Mouse (Mus musculus): ENCODE data around the gene Jup. TPM values are rescaled to one million over a fixed set of nuclear protein-coding genes. Genes with fewer than 3 reads are reported as not detected.
A peak's percentile ranks its signal among the peaks of the same experiment; 100 is the strongest.

Gene Jup
- polyA plus RNA-seq, 1 experiment from 2014 or later: 165 TPM

DNA sequence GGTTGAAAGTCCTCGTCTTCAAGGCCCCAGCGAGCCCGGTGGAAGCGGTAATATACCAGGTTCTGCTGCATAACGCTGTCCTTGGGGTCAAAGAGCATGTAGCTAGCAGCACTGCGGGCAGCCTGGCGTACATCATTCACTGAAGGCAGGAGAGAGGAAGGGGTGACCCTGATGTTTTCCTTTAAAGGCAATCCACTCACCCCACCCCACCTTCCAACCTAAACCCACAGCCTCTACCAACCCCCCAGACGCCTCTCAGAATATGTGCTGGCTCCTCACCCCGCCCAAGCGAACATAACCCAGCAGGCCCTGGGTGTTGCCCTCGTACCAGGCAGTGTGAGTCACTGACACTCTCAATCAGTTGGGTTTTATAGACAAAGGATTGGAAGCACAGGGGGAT, 14.2 kb upstream of the Jup start:
- Histone ChIP-seq H3K27ac (ENCODE audit: low read length) (peak overlapping the region; percentile 54), H3K36me3 (ENCODE audit: control insufficient read depth, insufficient read depth, low read length) (no peaks in the 10 kb centered on the region), H3K27me3 (replicated peaks; ENCODE audit: control insufficient read depth, insufficient read depth, low read length) (no peaks in the 10 kb centered on the region), H3K4me1 (ENCODE audit: control insufficient read depth, insufficient read depth, low read length) (peaks cover 35% of the 10 kb centered on the region), H3K4me3 (ENCODE audit: low read length) (no peak overlapping the region; the same call in 1 of the 2 replicates), H3K9ac (ENCODE audit: low read depth, low read length) (peak overlapping the region; percentile 90), H3K9me3 (ENCODE audit: control insufficient read depth, low read length) (no peaks in the 10 kb centered on the region), H3K4me2 (ENCODE audit: low read depth, low read length) (peak overlapping the region; percentile 85)
- 37% methylated on average over 11 of the region's 11 CpGs for WGBS
- ATAC-seq: peak; percentile 29

DNA sequence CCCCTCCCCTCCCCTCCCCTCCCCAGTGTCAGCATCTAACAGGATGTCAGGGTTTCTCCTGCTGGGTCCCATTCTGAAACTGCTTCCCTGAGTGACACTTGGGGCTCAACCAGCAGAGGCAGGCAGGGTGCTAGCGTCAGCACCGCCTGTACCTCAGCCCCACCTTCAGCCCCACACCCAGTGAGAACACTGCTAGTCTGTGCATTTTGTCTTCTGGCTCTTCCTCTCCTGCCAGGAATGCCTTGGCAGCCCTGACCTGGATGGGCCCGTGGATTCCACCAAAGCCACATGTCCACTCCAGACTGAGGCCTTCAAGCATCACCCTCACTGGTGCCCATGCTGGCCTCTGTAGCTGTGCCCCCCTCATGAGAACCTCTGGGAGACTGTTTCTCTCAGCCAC, 12.1 kb upstream of the Jup start:
- H3K4me3 ChIP-seq (ENCODE audit: low read length): no peak overlapping the region
- H3K9me3 ChIP-seq (ENCODE audit: control insufficient read depth, low read length): no peaks in the 10 kb centered on the region
- H3K4me1 ChIP-seq (ENCODE audit: control insufficient read depth, insufficient read depth, low read length): peaks cover 29% of the 10 kb centered on the region
- no peaks in the 10 kb centered on the region for H3K27me3 ChIP-seq (replicated peaks; ENCODE audit: control insufficient read depth, insufficient read depth, low read length)
- 63% methylated on average over 3 of the region's 3 CpGs for WGBS
- H3K4me2 ChIP-seq (ENCODE audit: low read depth, low read length): no peak overlapping the region
- no peak for ATAC-seq
- H3K27ac ChIP-seq (ENCODE audit: low read length): no peak overlapping the region
- H3K36me3 ChIP-seq (ENCODE audit: control insufficient read depth, insufficient read depth, low read length): no peaks in the 10 kb centered on the region
- H3K9ac ChIP-seq (ENCODE audit: low read depth, low read length): no peak overlapping the region

- H3K4me2 ChIP-seq (ENCODE audit: low read depth, low read length): no peak overlapping the region
- ATAC-seq: no peak
- 93% methylated on average over 12 of the region's 12 CpGs for WGBS
- no peaks in the 10 kb centered on the region for H3K9me3 ChIP-seq (ENCODE audit: control insufficient read depth, low read length)
- no peak overlapping the region for H3K9ac ChIP-seq (ENCODE audit: low read depth, low read length)
- H3K4me3 ChIP-seq (ENCODE audit: low read length): no peak overlapping the region
- H3K27me3 ChIP-seq (replicated peaks; ENCODE audit: control insufficient read depth, insufficient read depth, low read length): no peaks in the 10 kb centered on the region
- H3K36me3 ChIP-seq (ENCODE audit: control insufficient read depth, insufficient read depth, low read length): no peaks in the 10 kb centered on the region
- no peak overlapping the region for H3K27ac ChIP-seq (ENCODE audit: low read length)
- H3K4me1 ChIP-seq (ENCODE audit: control insufficient read depth, insufficient read depth, low read length): peaks cover 31% of the 10 kb centered on the region
These were observed 11.4 kb upstream of the Jup start for GRCm38 (mm10) chr11:100408835-100409462.

DNA sequence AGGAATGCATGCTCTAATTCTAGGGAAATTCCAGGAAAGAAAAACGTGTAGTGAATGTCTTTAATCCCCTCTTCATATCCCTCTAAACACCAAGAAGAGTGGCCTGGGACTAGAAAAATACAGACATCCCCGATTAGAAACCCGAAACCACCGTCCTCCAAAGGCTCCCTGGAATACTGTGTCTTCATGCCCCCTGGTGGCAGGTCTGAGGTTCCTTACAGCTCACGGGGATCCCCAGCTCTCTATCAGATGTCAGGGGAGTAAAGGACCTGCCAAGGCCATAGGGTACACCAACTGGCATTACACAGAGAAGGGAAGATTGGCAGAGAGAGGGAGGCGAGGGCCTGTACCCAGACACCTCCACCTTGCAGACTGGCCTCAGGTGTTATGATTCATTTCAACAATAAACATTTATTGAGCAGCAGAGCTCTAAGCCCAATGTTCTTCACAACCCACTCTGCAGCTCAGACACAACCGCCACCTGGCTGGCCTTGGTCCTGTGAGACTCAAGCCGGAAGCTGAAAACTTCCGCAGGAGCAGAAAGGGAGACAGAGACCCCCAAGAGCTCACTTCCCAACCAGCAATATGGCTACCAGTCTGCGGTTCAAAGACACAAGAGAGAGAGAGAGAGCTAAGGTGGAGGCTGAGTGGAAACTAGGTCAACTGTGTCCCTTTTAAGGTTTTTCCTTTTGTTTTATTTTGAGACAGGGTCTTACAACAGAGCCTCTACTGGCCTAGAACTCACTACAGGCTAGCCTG, 10.7 kb upstream of the Jup start:
- ATAC-seq: no peak
- Histone ChIP-seq H3K27ac (ENCODE audit: low read length) (no peak overlapping the region), H3K4me2 (ENCODE audit: low read depth, low read length) (no peak overlapping the region), H3K9ac (ENCODE audit: low read depth, low read length) (no peak overlapping the region), H3K4me3 (ENCODE audit: low read length) (no peak overlapping the region), H3K27me3 (replicated peaks; ENCODE audit: control insufficient read depth, insufficient read depth, low read length) (no peaks in the 10 kb centered on the region), H3K36me3 (ENCODE audit: control insufficient read depth, insufficient read depth, low read length) (no peaks in the 10 kb centered on the region), H3K4me1 (ENCODE audit: control insufficient read depth, insufficient read depth, low read length) (peaks cover 31% of the 10 kb centered on the region), H3K9me3 (ENCODE audit: control insufficient read depth, low read length) (no peaks in the 10 kb centered on the region)
- 41% methylated on average over 10 of the region's 10 CpGs for WGBS

- no peak overlapping the region for H3K27ac ChIP-seq (ENCODE audit: low read length)
- no peak for ATAC-seq
- H3K27me3 ChIP-seq (replicated peaks; ENCODE audit: control insufficient read depth, insufficient read depth, low read length): no peaks in the 10 kb centered on the region
- no peak overlapping the region for H3K4me2 ChIP-seq (ENCODE audit: low read depth, low read length)
- WGBS: 83% methylated on average over 5 of the region's 5 CpGs
- no peaks in the 10 kb centered on the region for H3K9me3 ChIP-seq (ENCODE audit: control insufficient read depth, low read length)
- H3K4me3 ChIP-seq (ENCODE audit: low read length): no peak overlapping the region
- H3K36me3 ChIP-seq (ENCODE audit: control insufficient read depth, insufficient read depth, low read length): no peaks in the 10 kb centered on the region
- no peak overlapping the region for H3K9ac ChIP-seq (ENCODE audit: low read depth, low read length)
- peaks cover 31% of the 10 kb centered on the region for H3K4me1 ChIP-seq (ENCODE audit: control insufficient read depth, insufficient read depth, low read length)
These were observed 9.6 kb upstream of the Jup start for GRCm38 (mm10) chr11:100406995-100407705.

- Histone ChIP-seq H3K4me2 (ENCODE audit: low read depth, low read length) (no peak overlapping the region), H3K9me3 (ENCODE audit: control insufficient read depth, low read length) (no peaks in the 10 kb centered on the region), H3K27me3 (replicated peaks; ENCODE audit: control insufficient read depth, insufficient read depth, low read length) (no peaks in the 10 kb centered on the region), H3K9ac (ENCODE audit: low read depth, low read length) (no peak overlapping the region), H3K4me1 (ENCODE audit: control insufficient read depth, insufficient read depth, low read length) (peaks cover 26% of the 10 kb centered on the region), H3K36me3 (ENCODE audit: control insufficient read depth, insufficient read depth, low read length) (no peaks in the 10 kb centered on the region), H3K4me3 (ENCODE audit: low read length) (no peak overlapping the region), H3K27ac (ENCODE audit: low read length) (no peak overlapping the region)
- 76% methylated on average over 8 of the region's 8 CpGs for WGBS
- no peak for ATAC-seq
These were observed 8.7 kb upstream of the Jup start for GRCm38 (mm10) chr11:100406273-100406672.

DNA sequence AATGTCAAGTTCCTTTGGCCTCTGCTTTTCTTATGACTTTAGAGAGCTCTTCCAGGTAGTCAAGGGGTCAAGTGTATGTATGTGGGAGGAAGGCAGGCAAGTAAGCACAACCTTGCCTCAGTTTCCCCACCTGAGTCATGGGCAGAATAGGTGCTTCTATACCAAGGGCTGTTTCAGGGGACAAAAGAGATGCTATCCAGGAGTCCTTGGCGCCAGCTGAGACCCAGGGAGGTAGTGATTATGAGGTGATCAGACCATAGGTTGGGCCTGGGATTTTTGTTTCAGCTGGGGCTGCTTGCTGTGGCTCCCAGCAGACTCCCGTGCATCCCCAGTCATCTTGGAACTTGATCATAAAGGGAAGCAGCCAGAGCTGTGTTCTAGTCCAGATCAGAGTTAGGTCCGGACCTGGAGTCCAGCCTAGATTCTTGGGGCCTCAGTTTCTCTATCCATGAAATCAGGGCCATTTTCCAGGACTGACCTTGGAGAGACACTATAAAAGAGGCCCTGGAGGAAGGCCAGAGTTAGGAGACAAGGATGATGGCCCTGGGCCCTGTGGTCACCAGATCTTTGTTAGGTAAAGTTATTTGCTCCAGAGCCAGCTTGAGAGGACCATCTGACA, 7.0 kb upstream of the Jup start:
- no peak for ATAC-seq
- H3K27me3 ChIP-seq (replicated peaks; ENCODE audit: control insufficient read depth, insufficient read depth, low read length): no peaks in the 10 kb centered on the region
- H3K9ac ChIP-seq (ENCODE audit: low read depth, low read length): no peak overlapping the region
- WGBS: 91% methylated on average over 3 of the region's 3 CpGs
- no peak overlapping the region for H3K27ac ChIP-seq (ENCODE audit: low read length)
- no peaks in the 10 kb centered on the region for H3K36me3 ChIP-seq (ENCODE audit: control insufficient read depth, insufficient read depth, low read length)
- H3K4me1 ChIP-seq (ENCODE audit: control insufficient read depth, insufficient read depth, low read length): peaks cover 30% of the 10 kb centered on the region
- H3K4me2 ChIP-seq (ENCODE audit: low read depth, low read length): no peak overlapping the region
- no peaks in the 10 kb centered on the region for H3K9me3 ChIP-seq (ENCODE audit: control insufficient read depth, low read length)
- no peak overlapping the region for H3K4me3 ChIP-seq (ENCODE audit: low read length)

DNA sequence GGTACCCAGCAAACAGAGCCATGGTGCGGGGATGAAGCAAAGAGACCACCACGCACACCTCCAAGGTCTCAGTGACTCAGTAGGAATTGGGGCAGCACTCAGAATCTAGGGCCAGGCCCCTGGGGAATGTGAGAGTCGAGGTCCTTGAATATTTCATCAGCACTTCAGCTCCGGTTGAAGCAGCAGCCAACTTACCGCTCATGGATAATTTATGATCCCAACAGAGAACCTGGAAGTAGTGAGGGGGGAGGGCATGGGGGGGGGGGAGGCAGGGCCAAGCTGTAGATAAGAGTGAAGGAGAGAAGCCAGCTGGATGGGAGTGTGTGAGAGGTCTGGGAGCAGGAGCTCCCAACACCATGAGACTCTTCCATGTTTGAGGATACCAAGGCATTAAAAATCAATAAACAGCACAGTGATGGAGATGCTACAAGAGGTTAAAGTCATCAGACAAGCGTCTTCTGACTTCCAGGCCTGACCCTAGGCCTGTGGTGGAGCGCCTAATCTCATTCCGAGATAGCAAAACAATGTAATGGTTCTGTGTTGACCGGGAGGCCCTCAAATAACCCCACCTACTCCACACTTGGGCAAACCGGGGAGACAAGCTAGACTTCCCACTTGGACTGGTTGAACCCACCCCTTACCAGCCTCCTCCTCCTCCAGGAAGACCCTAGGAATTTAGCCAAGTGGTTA, 6.0 kb upstream of the Jup start:
- Histone ChIP-seq H3K9me3 (ENCODE audit: control insufficient read depth, low read length) (no peaks in the 10 kb centered on the region), H3K4me1 (ENCODE audit: control insufficient read depth, insufficient read depth, low read length) (peaks cover 34% of the 10 kb centered on the region), H3K4me3 (ENCODE audit: low read length) (no peak overlapping the region), H3K9ac (ENCODE audit: low read depth, low read length) (0 out of 2 replicates have a peak overlapping the region, but pooled peaks have one; percentile 29), H3K4me2 (ENCODE audit: low read depth, low read length) (no peak overlapping the region), H3K36me3 (ENCODE audit: control insufficient read depth, insufficient read depth, low read length) (no peaks in the 10 kb centered on the region), H3K27me3 (replicated peaks; ENCODE audit: control insufficient read depth, insufficient read depth, low read length) (no peaks in the 10 kb centered on the region), H3K27ac (ENCODE audit: low read length) (peak overlapping the region; percentile 57)
- ATAC-seq: peak; percentile 24; the same call in 1 of the 2 replicates
- WGBS: 32% methylated on average over 10 of the region's 10 CpGs

Data from intestine, embryonic 16.5 days (tissue).